Mouse (Mus musculus) thymus, postnatal 36 days (tissue): Measurements from ENCODE around the gene Map3k1.

Source experiments
- DNase-seq, 2 experiments: peaks; one replicate each; pipeline ENCODE4 v3.0.0; 2022; ENCODE audit warnings: mixed read lengths in 2 of 2

The Map3k1 gene

GRCm38 (mm10) chr13:111810998-111811628 lies 2.3 kb upstream of the Map3k1 start:
- DNase-seq, result no peak

GRCm38 (mm10) chr13:111809466-111810228 lies 854 bp upstream of the Map3k1 start:
- DNase-seq, result peak; percentile 60 to 74

GRCm38 (mm10) chr13:111808387-111808636 lies 481 bp downstream of the Map3k1 start:
- DNase-seq, result no peak

- DNase-seq, result peak; percentile 59 to 71
These were observed 1.0 kb downstream of the Map3k1 start for GRCm38 (mm10) chr13:111807596-111808386.

GRCm38 (mm10) chr13:111807105-111807595 lies 1.6 kb downstream of the Map3k1 start:
- DNase-seq, result peak; percentile 59 to 62

- no peak for DNase-seq
These were observed 2.8 kb downstream of the Map3k1 start for GRCm38 (mm10) chr13:111805738-111806722.

- no peak for DNase-seq
These were observed 3.7 kb downstream of the Map3k1 start for GRCm38 (mm10) chr13:111804951-111805673.

- DNase-seq, result no peak
These were observed 4.6 kb downstream of the Map3k1 start for GRCm38 (mm10) chr13:111804189-111804588.

GRCm38 (mm10) chr13:111803506-111803905 lies 5.3 kb downstream of the Map3k1 start:
- no peak for DNase-seq

- no peak for DNase-seq
These were observed 5.9 kb downstream of the Map3k1 start for GRCm38 (mm10) chr13:111802900-111803299.

GRCm38 (mm10) chr13:111802271-111802665 lies 6.5 kb downstream of the Map3k1 start:
- DNase-seq, result no peak

GRCm38 (mm10) chr13:111801662-111802270 lies 7.0 kb downstream of the Map3k1 start:
- no peak for DNase-seq

- DNase-seq, result no peak
These were observed 7.9 kb downstream of the Map3k1 start for GRCm38 (mm10) chr13:111800866-111801265.

GRCm38 (mm10) chr13:111798044-111798443 lies 10.7 kb downstream of the Map3k1 start:
- DNase-seq, result no peak

- DNase-seq, result peak; percentile 69 to 79
These were observed 11.8 kb downstream of the Map3k1 start for GRCm38 (mm10) chr13:111797021-111797420.

GRCm38 (mm10) chr13:111796191-111796920 lies 12.4 kb downstream of the Map3k1 start:
- DNase-seq, result peak; percentile 37 to 51

GRCm38 (mm10) chr13:111792975-111793287 lies 15.9 kb downstream of the Map3k1 start:
- no peak for DNase-seq

GRCm38 (mm10) chr13:111792130-111792974 lies 16.4 kb downstream of the Map3k1 start:
- DNase-seq, result no peak

GRCm38 (mm10) chr13:111791596-111791995 lies 17.2 kb downstream of the Map3k1 start:
- DNase-seq, result no peak
